Mouse (Mus musculus) Patski (cell line): ENCODE data around the gene Ccdc134. TPM values are rescaled to one million over a fixed set of nuclear protein-coding genes. Genes with fewer than 3 reads are reported as not detected.

Experiments used
- ATAC-seq: fragments of 100-300 bp; one replicate; pipeline ENCODE4 v1.8.0; 2021
- CTCF ChIA-PET: fragments of 350-600 bp; sonication (Branson Sonifier 250); formaldehyde crosslinking; loops from one replicate; lab custom pipeline; 2022; ENCODE audit warnings: inconsistent platforms; lab: Charles Lee
- POLR2A ChIA-PET: fragments of 350-600 bp; sonication (Branson Sonifier 250); formaldehyde crosslinking; loops from one replicate; lab custom pipeline; 2022; ENCODE audit warnings: antibody characterized with exemption, inconsistent platforms; lab: Charles Lee
- DNase-seq: peaks from one replicate; pipeline ENCODE4 v3.0.0-alpha.2; 2011; ENCODE audit warnings: low read depth, low spot score
- H3K27me3 ChIP-seq: fragments of 371-371 bp; one replicate; pipeline ENCODE4 v1.5.1; 2021
- CTCF ChIP-seq: fragments of 100-300 bp; IDR thresholded peaks from one replicate; pipeline ENCODE4 v1.5.1; 2021
- in situ Hi-C: fragments of 300-500 bp; cut with MboI; formaldehyde crosslinking; loops from 3 replicates; pipeline ENCODE4 v1.11.1; 2018; ENCODE audit warnings: low pct_unique_long_range_greater_than_20kb, mixed read lengths
- polyA plus RNA-seq: library from polyadenylated mRNA; unstranded; gene quantifications from one replicate; pipeline ENCODE4 v1.2.3, GENCODE M21; 2021

The Ccdc134 gene
- polyA plus RNA-seq, 1 experiment from 2014 or later = 18.0 TPM

DNA sequence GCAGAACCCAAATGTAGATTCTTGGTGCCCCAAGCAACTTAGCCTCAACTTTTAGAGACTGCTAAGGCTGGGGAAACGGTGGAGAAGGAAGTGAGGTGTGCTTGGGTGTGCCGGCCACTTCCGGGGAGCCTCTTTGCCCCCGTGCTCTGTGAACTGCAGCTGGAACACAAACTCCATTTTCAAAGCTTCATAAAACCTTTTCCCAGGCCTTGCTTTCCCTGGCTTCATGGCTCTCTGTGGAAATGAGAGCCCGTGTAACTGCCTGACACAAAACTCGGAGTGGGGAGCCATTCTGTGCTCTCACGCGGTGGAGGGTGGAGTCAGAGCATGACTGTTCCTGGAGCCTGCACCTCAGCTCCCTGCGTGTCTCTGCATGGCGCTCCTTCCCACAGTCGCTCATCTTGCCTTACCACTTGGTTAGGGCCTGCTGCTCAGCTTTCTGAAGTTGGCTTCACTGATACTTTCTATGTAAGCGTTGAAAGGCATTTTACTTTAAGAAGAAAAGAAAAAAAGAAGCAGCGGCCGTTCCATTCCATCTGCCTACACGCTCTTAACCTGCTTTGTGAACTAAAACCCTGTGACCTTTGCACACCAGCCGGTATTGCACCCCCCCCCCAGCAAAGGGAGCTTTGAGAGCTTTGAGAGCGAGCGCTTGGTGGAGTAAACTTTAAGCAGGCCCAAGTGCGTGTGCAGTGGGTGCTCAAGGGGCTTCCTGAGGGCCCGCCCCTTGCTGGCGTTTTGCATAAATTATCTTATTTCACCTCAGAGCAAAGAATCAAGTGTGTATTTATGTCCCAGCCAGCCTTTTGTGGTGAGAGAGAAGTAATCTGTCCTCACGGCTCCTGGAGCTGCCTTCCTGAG, 38.7 kb downstream of the Ccdc134 start:
- ChIA-PET CTCF (interaction anchor here (0.9 to 2.5 kb wide), 9 partner anchors 10 to 29 kb away, joined by 3 to 8 read pairs (median 4); no protein-coding TSS in a partner anchor), POLR2A (interaction anchor here (1.2 kb wide), 1 partner anchor 14 kb away, joined by 4 read pairs; no protein-coding TSS in a partner anchor)

DNA sequence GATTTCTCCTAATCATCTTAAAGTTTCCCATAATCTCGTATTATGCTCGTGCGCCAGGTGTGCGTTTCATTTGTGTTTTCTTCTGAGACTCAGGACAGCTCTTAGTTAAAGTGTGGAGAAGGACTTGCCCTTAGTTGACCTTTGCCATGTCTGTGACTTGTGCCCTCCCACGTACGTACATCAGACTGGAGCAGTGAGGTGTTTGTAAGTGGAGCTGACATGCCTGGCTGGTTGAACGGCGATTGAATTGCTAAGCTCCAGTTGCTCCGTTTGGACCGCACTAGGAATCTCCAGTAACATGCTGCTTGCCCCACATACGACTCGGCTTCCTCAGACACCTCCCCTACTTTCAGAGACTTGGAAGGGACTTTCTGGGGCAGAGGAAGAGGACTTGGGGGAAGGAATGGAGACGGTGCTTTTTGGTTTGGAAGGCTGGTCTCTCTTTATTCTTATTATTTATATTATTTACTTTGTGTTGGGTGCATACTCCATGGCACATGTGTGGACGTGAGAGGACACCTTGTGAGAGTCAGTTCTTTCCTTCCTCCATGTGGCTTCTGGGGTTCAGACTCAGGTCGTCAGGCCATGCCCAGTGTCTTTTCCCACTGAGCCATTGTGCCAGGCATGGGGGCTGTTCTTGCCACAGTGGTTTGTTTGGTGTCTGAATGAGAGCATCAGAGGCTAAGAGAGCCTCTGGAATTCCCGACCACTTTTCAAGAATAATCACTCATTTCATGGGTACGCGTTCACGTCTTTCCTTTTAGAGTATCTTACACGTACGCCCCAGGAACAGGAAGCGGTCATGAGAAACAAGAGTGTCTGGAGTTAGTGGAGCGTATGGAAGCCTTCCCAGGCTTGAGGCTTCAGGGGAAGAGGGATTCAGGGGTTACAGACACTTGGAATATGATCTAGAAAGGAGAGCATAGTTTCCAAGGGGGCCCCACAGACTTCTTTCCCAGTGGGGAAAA, 39.8 kb downstream of the Ccdc134 start:
- POLR2A ChIA-PET = no interaction called here
- H3K27me3 ChIP-seq = no peaks in the 10 kb centered on the region

More for the DNA sequence above, 38.7 kb downstream of the Ccdc134 start:
- in situ Hi-C loops = no loop called here
- no peak for DNase-seq
- no peak for TF ChIP-seq CTCF
- no peaks in the 10 kb centered on the region for H3K27me3 ChIP-seq
- no peak for ATAC-seq

DNA sequence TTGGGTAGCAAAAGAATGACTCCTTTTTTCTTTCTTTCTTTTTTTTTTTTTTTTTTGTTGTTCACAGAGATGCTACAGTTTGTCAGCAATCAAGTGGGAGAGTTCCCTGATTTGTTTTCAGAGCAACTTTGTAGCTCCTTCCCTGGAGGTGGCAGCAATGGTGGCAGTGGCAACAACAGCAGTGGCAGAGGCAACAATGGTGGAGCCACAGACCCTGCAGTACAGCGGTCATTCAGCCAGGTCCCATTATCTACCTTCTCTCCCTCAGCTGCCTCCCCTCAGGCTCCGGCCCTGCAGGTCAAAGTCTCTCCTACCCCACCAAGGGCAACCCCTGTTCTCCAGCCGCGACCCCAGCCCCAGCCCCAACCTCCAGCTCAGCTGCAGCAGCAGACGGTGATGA, 41.9 kb downstream of the Ccdc134 start:
- DNase-seq (no peak), ATAC-seq (no peak)
- CTCF ChIA-PET = interaction anchor here (0.7 to 1.7 kb wide), 3 partner anchors 13 to 19 kb away, joined by 3 to 5 read pairs (median 4); no protein-coding TSS in a partner anchor
- no peaks in the 10 kb centered on the region for H3K27me3 ChIP-seq
- POLR2A ChIA-PET = interaction anchor here (0.8 kb wide), 1 partner anchor 9 kb away, joined by 6 read pairs; no protein-coding TSS in a partner anchor
- TF ChIP-seq CTCF = no peak
- in situ Hi-C loops = no loop called here

More for the DNA sequence above, 39.8 kb downstream of the Ccdc134 start:
- in situ Hi-C loops = no loop called here
- DNase-seq (no peak), ATAC-seq (no peak)
- CTCF ChIA-PET = interaction anchor here (1.3 kb wide), 1 partner anchor 15 kb away, joined by 4 read pairs; no protein-coding TSS in a partner anchor
- no peak for TF ChIP-seq CTCF

- ChIA-PET CTCF (interaction anchor here (1.7 kb wide), 1 partner anchor 14 kb away, joined by 4 read pairs; no protein-coding TSS in a partner anchor), POLR2A (no interaction called here)
- in situ Hi-C loops = no loop called here
- H3K27me3 ChIP-seq = no peaks in the 10 kb centered on the region
- no peak for TF ChIP-seq CTCF
- DNase-seq = no peak
- no peak for ATAC-seq
Measured at GRCm38 (mm10) chr15:82170437-82171377, 43.0 kb downstream of the Ccdc134 start.

DNA sequence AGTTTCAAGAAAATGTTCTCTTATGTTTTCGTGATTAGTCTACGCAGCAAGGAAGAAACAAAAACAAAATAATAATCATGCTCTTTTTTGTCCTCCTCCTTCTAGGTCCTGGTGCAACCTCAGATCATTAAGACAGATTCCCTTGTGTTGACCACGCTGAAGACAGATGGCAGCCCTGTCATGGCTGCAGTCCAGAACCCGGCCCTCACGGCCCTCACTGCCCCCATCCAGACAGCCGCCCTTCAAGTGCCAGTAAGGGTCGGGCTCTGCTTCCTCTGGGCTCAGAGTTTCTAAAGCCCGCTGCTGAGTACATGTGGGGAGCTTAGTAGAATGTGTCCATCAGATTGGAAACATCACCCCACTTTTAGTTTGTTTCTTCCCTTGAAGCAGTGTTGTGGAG, 44.9 kb downstream of the Ccdc134 start:
- in situ Hi-C loops = no loop called here
- no peak for DNase-seq
- no peak for TF ChIP-seq CTCF
- POLR2A ChIA-PET = no interaction called here
- no peaks in the 10 kb centered on the region for H3K27me3 ChIP-seq
- CTCF ChIA-PET = no interaction called here
- no peak for ATAC-seq

- in situ Hi-C loops = no loop called here
- CTCF ChIA-PET = interaction anchor here (1.2 kb wide), 1 partner anchor 85 kb away, joined by 3 read pairs; no protein-coding TSS in a partner anchor
- no peak for ATAC-seq
- DNase-seq = no peak
- POLR2A ChIA-PET = no interaction called here
- H3K27me3 ChIP-seq = no peaks in the 10 kb centered on the region
- TF ChIP-seq CTCF = no peak
Measured at GRCm38 (mm10) chr15:82175091-82175490, 47.4 kb downstream of the Ccdc134 start.

DNA sequence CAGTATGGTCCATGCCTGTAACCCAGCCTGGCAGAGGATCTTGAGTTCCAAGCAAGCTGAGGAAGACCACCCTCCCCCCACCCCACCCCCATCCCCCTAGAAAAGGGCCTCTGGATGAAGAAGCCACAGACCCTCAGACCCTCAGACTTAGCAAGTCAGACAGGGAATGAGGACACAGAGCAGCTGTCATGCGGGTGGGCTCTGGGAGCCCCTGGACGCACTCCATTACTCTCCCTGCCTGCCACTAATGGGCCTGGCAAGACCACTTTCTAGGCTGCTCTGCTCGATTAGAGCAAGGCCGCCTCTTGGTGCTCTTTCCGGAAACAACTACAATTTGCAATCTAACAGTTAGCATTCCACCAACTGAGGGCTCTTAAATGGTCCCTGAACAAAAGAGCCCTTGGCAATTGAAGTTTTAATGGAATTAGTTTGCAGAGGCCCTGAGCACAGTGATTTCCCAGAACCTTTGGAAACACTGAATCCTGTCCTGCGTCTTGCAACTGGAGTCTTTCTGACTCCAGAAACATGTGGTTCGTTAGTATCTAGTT, 50.1 kb downstream of the Ccdc134 start:
- H3K27me3 ChIP-seq = no peaks in the 10 kb centered on the region
- DNase-seq = no peak
- in situ Hi-C loops = no loop called here
- TF ChIP-seq CTCF = no peak
- ATAC-seq = no peak
- ChIA-PET CTCF (no interaction called here), POLR2A (no interaction called here)

GRCm38 (mm10) chr15:82181131-82181530, 53.4 kb downstream of the Ccdc134 start:
- ChIA-PET POLR2A (interaction anchor here (1.5 kb wide), 1 partner anchor 15 kb away, joined by 4 read pairs; no protein-coding TSS in a partner anchor), CTCF (interaction anchor here (0.8 to 2.1 kb wide), 5 partner anchors 8 to 56 kb away, joined by 3 to 9 read pairs (median 3); no protein-coding TSS in a partner anchor)
- in situ Hi-C loops = no loop called here
- DNase-seq = peak; percentile 67
- no peak for TF ChIP-seq CTCF
- ATAC-seq = peak; percentile 75
- H3K27me3 ChIP-seq = no peaks in the 10 kb centered on the region

DNA sequence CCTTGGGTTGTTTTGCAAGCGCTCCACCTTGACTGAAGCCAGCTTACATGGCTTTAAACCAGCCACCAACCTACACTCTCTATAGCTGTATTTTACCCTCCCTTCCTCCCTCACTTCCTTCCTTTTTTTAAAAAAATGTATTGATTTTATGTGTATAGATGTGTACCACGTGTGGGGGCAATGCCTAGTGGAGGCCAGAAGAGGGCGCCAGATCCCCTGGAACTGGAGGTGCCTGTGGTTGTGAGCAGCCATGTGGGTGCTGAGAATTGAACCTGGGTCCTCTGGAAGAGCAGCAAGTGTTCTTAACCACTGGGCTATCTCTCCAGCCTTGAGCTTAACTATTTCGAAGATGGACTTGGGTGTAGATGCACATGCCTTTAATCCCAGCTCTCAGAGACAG, 54.6 kb downstream of the Ccdc134 start:
- POLR2A ChIA-PET = interaction anchor here (0.6 to 0.9 kb wide), 2 partner anchors 36 to 116 kb away, joined by 3 to 4 read pairs; partner anchors contain the start of gene Srebf2
- TF ChIP-seq CTCF = no peak
- CTCF ChIA-PET = interaction anchor here (1.2 kb wide), 1 partner anchor 13 kb away, joined by 5 read pairs; no protein-coding TSS in a partner anchor
- H3K27me3 ChIP-seq = no peaks in the 10 kb centered on the region
- ATAC-seq (no peak), DNase-seq (no peak)
- in situ Hi-C loops = no loop called here
